Mouse (Mus musculus) intestine, postnatal 0 days (tissue): Measurements from ENCODE around the gene Rora. TPM values are rescaled to one million over a fixed set of nuclear protein-coding genes. Genes with fewer than 3 reads are reported as not detected.

ENCODE experiments used
- ATAC-seq: fragments of 200-750 bp; cut with Nextera tagmentation; 2 replicates; pipeline ENCODE4 v1.8.0; 2017; ENCODE audit warnings: mild to moderate bottlenecking, moderate TSS enrichment, moderate library complexity
- H3K27ac ChIP-seq: fragments of 300-500 bp; sonication (generic); 2 replicates; pipeline ENCODE4 v1.5.1; 2014; ENCODE audit warnings: mild to moderate bottlenecking, low read depth, low read length, moderate library complexity
- H3K27me3 ChIP-seq: fragments of 300-500 bp; sonication (generic); replicated peaks from 2 replicates; pipeline ENCODE4 v1.6.1; 2014; ENCODE audit warnings: low read length, mixed read lengths; ENCODE audit not compliant: control insufficient read depth, insufficient read depth
- H3K36me3 ChIP-seq: fragments of 300-500 bp; sonication (generic); 2 replicates; pipeline ENCODE4 v1.6.1; 2014; ENCODE audit warnings: mild to moderate bottlenecking, moderate library complexity; ENCODE audit not compliant: control insufficient read depth, insufficient read depth
- H3K4me1 ChIP-seq: fragments of 300-500 bp; sonication (generic); replicated peaks from 2 replicates; pipeline ENCODE4 v1.6.1; 2014; ENCODE audit warnings: antibody characterized with exemption, low read length, mixed read lengths; ENCODE audit not compliant: control insufficient read depth, insufficient read depth
- H3K4me2 ChIP-seq: fragments of 300-500 bp; sonication (generic); replicated peaks from 2 replicates; pipeline ENCODE4 v1.6.1; 2014; ENCODE audit warnings: low read depth, mild to moderate bottlenecking, moderate library complexity
- H3K4me3 ChIP-seq: fragments of 300-500 bp; sonication (generic); 2 replicates; pipeline ENCODE4 v1.5.1; 2014; ENCODE audit warnings: low read depth, low read length
- H3K9ac ChIP-seq: fragments of 300-500 bp; sonication (generic); 2 replicates; pipeline ENCODE4 v1.6.1; 2014; ENCODE audit warnings: mild to moderate bottlenecking, low read depth, low read length
- H3K9me3 ChIP-seq: fragments of 300-500 bp; sonication (generic); 2 replicates; pipeline ENCODE4 v1.6.1; 2016; ENCODE audit warnings: mixed run types; ENCODE audit not compliant: control insufficient read depth
- CTCF ChIP-seq: sonication (generic); IDR thresholded peaks from 2 replicates; pipeline ENCODE4 v1.5.1; 2016; ENCODE audit warnings: low read depth, mild to moderate bottlenecking, control low read depth, antibody characterized with exemption, moderate library complexity
- WGBS: fragments of 180-500 bp; shearing (Covaris S2); extraction: QIAGEN DNeasy Blood & Tissue Kit; methylation state at CpG from one replicate; pipeline ENCODE4 v1.1.7; 2014; 5-methylcytosine and 5-hydroxymethylcytosine counted together
- polyA plus RNA-seq: library from polyadenylated mRNA; unstranded; fragments of >200 nt; fragmentation: Nextera tagmentation; extraction: Ambion mirVana; gene quantifications from 2 replicates; pipeline ENCODE4 v1.2.1, GENCODE M21; 2015

Rora gene
- polyA plus RNA-seq, 1 experiment from 2014 or later: 4.7 TPM

GRCm38 (mm10) chr9:69319434-69319833 lies 665.8 kb downstream of the Rora start:
- Histone ChIP-seq H3K4me2 (no peak overlapping the region), H3K36me3 (no peaks in the 10 kb centered on the region), H3K9me3 (no peaks in the 10 kb centered on the region), H3K27me3 (no peaks in the 10 kb centered on the region), H3K4me1 (no peaks in the 10 kb centered on the region), H3K27ac (no peak overlapping the region), H3K4me3 (no peak overlapping the region), H3K9ac (no peak overlapping the region)
- TF ChIP-seq CTCF: no peak
- 93% methylated on average over 6 of the region's 6 CpGs for WGBS
- no peak for ATAC-seq

- Histone ChIP-seq H3K4me3 (no peak overlapping the region), H3K9me3 (no peaks in the 10 kb centered on the region), H3K4me1 (no peaks in the 10 kb centered on the region), H3K27me3 (no peaks in the 10 kb centered on the region), H3K27ac (no peak overlapping the region), H3K9ac (no peak overlapping the region), H3K36me3 (no peaks in the 10 kb centered on the region), H3K4me2 (no peak overlapping the region)
- TF ChIP-seq CTCF: no peak
- 63% methylated on average over 10 of the region's 10 CpGs for WGBS
- no peak for ATAC-seq
Measured at GRCm38 (mm10) chr9:69319913-69320634, 666.5 kb downstream of the Rora start.

GRCm38 (mm10) chr9:69320635-69321027 lies 667.0 kb downstream of the Rora start:
- H3K9ac ChIP-seq: no peak overlapping the region
- H3K4me3 ChIP-seq: no peak overlapping the region
- no peaks in the 10 kb centered on the region for H3K9me3 ChIP-seq
- H3K27me3 ChIP-seq: no peaks in the 10 kb centered on the region
- WGBS: 63% methylated on average over 3 of the region's 3 CpGs
- H3K36me3 ChIP-seq: no peaks in the 10 kb centered on the region
- no peaks in the 10 kb centered on the region for H3K4me1 ChIP-seq
- ATAC-seq: no peak
- no peak overlapping the region for H3K4me2 ChIP-seq
- TF ChIP-seq CTCF: peak; percentile 31; the same call in 1 of the 2 replicates
- no peak overlapping the region for H3K27ac ChIP-seq

- no peak for TF ChIP-seq CTCF
- no peaks in the 10 kb centered on the region for H3K9me3 ChIP-seq
- 95% methylated on average over 1 of the region's 1 CpGs for WGBS
- H3K9ac ChIP-seq: no peak overlapping the region
- no peak for ATAC-seq
- no peak overlapping the region for H3K4me2 ChIP-seq
- no peaks in the 10 kb centered on the region for H3K27me3 ChIP-seq
- no peak overlapping the region for H3K4me3 ChIP-seq
- H3K4me1 ChIP-seq: no peaks in the 10 kb centered on the region
- no peaks in the 10 kb centered on the region for H3K36me3 ChIP-seq
- H3K27ac ChIP-seq: no peak overlapping the region
Measured at GRCm38 (mm10) chr9:69321956-69322355, 668.4 kb downstream of the Rora start.

GRCm38 (mm10) chr9:69323831-69324230 lies 670.2 kb downstream of the Rora start:
- 52% methylated on average over 8 of the region's 8 CpGs for WGBS
- H3K27me3 ChIP-seq: no peaks in the 10 kb centered on the region
- ATAC-seq: no peak
- no peak overlapping the region for H3K4me3 ChIP-seq
- H3K4me2 ChIP-seq: no peak overlapping the region
- no peaks in the 10 kb centered on the region for H3K9me3 ChIP-seq
- no peak overlapping the region for H3K27ac ChIP-seq
- no peak overlapping the region for H3K9ac ChIP-seq
- H3K36me3 ChIP-seq: no peaks in the 10 kb centered on the region
- no peaks in the 10 kb centered on the region for H3K4me1 ChIP-seq
- no peak for TF ChIP-seq CTCF

- H3K9me3 ChIP-seq: no peaks in the 10 kb centered on the region
- no peak for TF ChIP-seq CTCF
- no peaks in the 10 kb centered on the region for H3K27me3 ChIP-seq
- H3K4me1 ChIP-seq: no peaks in the 10 kb centered on the region
- H3K4me3 ChIP-seq: no peak overlapping the region
- no peak overlapping the region for H3K27ac ChIP-seq
- H3K36me3 ChIP-seq: no peaks in the 10 kb centered on the region
- no peak overlapping the region for H3K9ac ChIP-seq
- ATAC-seq: no peak
- WGBS: 83% methylated on average over 9 of the region's 9 CpGs
- H3K4me2 ChIP-seq: no peak overlapping the region
Measured at GRCm38 (mm10) chr9:69327077-69327476, 673.5 kb downstream of the Rora start.
